Mouse (Mus musculus): ENCODE measurements around the gene Vtcn1. TPM values are rescaled to one million over a fixed set of nuclear protein-coding genes. Genes with fewer than 3 reads are reported as not detected.

Gene Vtcn1
- 0.09 TPM in 1 of 2 replicates, not detected in the other for polyA plus RNA-seq (2012; rRNA removed; ENCODE audit: low replicate concordance)

GRCm38 (mm10) chr3:100825225-100825965 lies at the start of gene Vtcn1:
Gene Vtcn1 (plus strand): TSS chr3:100825459.

DNA sequence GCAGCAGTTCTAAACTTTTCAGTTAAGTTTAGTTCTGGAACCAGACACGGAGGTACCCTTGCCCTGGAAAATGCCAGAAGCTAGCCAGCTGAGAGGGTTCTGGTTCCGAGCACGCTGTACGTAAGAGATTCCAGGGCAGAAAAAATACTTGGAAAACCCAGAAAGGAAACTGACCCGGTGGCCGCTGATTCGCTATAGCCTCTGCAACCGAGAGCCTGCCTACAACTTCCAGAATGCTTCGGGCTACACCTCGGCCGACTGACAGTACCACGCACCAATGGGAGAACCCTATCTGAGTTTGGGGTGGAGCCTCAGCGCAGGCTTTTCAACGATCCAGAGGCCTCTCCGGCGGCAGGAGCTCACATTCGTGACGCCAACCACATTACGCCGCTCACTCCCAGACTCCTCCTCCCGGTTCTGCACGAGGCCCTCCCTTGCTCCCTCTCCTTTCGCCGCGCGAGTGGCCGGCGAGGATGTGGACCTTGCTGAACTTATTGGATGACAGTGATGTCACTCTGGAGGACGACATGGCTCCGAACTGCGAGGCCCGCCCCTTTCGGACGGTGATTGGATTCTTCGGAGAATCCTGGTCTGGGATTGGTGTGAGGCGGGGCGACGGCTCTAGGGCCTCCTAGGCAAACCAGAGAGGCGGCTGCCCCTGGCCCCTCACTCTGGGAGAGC lies 96.7 kb downstream of the Vtcn1 start, which contains the start of gene Trim45:
TSS of gene Trim45 (plus strand) at position 378 of the 681 bp plus-strand sequence.

Other genes with a start within 250 kb of the Vtcn1 start
- 30.7 and 36.4 TPM in 2 replicates for gene Man1a2, start 140.0 kb upstream of the Vtcn1 start, polyA plus RNA-seq (2012; rRNA removed; ENCODE audit: low replicate concordance)
- 0.34 and 0.49 TPM in 2 replicates for gene Trim45, start 96.7 kb downstream of the Vtcn1 start, polyA plus RNA-seq (2012; rRNA removed; ENCODE audit: low replicate concordance)
- gene Ttf2, start 144.2 kb downstream of the Vtcn1 start, polyA plus RNA-seq (2012; rRNA removed; ENCODE audit: low replicate concordance), result 0.72 and 1.4 TPM in 2 replicates
- 0.68 and 1.2 TPM in 2 replicates for gene Cd101, start 204.1 kb downstream of the Vtcn1 start, polyA plus RNA-seq (2012; rRNA removed; ENCODE audit: low replicate concordance)

Measured in duodenum, adult 2 months (tissue).